Mouse (Mus musculus): ENCODE measurements around the gene Ptpdc1. TPM values are rescaled to one million over a fixed set of nuclear protein-coding genes. Genes with fewer than 3 reads are reported as not detected.

The Ptpdc1 gene
- polyA plus RNA-seq (2015; fragmentation: Nextera tagmentation; extraction: Ambion mirVana), result 15.1 and 15.9 TPM in 2 replicates

DNA sequence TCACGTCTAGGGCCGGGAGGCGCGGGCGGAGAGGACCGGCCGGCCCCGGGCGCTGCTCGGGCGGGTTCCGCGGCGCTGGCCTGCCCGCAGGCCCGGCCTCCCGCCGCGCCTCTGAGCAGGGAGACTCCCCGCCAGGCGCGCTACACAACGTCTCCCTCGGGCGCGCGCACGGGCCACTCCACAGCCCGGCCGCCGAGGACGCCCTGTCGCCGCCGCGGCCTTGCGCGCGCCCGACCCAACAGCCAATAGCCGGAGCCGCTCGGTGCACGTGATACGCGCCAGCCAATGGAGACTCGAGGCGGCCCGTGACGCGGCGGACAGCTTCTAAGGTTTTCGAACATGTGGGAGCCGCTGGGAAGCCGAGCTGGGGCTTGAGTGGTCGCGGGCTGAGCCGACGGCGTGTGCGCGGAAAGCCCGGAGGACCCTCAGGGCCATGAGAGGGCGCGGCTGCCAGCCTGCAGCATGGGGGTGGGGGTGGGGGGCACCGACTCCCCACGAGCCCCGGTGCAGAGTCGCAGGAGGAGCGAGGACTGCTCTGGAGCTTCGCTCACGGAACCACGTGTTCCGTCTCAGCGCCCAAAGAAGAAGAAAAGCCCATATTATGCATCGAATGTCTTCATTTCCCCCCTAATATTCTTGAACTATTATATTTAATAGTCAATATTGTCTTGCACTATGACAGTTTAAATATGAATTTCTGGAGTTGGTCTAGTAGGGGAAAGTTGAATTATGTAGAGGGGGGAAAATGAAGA lies at the start of gene Ptpdc1:
Gene Ptpdc1 (minus strand): TSS at position 232 of the 752 bp plus-strand sequence.
- WGBS, result 2% methylated on average over 76 of the region's 76 CpGs
- H3K4me1 ChIP-seq (replicated peaks), result peaks cover 7% of the 10 kb centered on the region

DNA sequence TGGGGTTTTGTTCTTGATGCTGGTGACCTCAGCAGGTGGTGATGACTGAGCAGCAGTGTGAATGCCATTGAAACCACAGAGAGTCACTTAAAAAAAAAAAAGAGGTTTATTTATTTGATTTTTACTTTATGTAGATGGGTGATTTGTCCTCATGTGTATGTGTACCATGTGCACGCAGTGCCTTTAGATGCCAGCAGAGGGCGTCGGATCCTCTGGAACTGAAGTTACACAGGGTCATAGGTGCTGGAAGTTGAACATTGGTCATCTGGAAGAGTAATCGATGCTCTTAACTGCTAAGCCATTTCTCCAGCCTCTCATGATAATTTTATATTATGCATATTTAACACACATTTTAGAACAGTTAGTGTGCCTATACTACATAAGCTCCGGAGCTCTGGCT lies 49.1 kb upstream of the Ptpdc1 start:
- Histone ChIP-seq H3K9ac (no peak overlapping the region), H3K4me3 (no peak overlapping the region), H3K9me3 (no peaks in the 10 kb centered on the region), H3K27me3 (peaks cover 87% of the 10 kb centered on the region), H3K36me3 (no peaks in the 10 kb centered on the region), H3K27ac (no peak overlapping the region), H3K4me2 (no peak overlapping the region), H3K4me1 (replicated peaks) (peaks cover 5% of the 10 kb centered on the region)
- ATAC-seq (ENCODE audit: low FRiP score), result no peak
- WGBS, result 82% methylated on average over 5 of the region's 5 CpGs

More for the DNA sequence above, at the start of gene Ptpdc1:
- H3K27me3 ChIP-seq, result 0 out of 2 replicates have a peak, but pooled peaks cover 6% of the 10 kb centered on the region
- peak within 1 kb of the TSS; percentile 67 for H3K4me2 ChIP-seq
- H3K36me3 ChIP-seq, result no peaks in the 10 kb centered on the region
- no peaks in the 10 kb centered on the region for H3K9me3 ChIP-seq
- ATAC-seq (ENCODE audit: low FRiP score), result peak; percentile 99
- H3K4me3 ChIP-seq, result peak within 1 kb of the TSS; percentile 80
- peak within 1 kb of the TSS; percentile 93 for H3K9ac ChIP-seq
- peak within 1 kb of the TSS; percentile 95 for H3K27ac ChIP-seq

DNA sequence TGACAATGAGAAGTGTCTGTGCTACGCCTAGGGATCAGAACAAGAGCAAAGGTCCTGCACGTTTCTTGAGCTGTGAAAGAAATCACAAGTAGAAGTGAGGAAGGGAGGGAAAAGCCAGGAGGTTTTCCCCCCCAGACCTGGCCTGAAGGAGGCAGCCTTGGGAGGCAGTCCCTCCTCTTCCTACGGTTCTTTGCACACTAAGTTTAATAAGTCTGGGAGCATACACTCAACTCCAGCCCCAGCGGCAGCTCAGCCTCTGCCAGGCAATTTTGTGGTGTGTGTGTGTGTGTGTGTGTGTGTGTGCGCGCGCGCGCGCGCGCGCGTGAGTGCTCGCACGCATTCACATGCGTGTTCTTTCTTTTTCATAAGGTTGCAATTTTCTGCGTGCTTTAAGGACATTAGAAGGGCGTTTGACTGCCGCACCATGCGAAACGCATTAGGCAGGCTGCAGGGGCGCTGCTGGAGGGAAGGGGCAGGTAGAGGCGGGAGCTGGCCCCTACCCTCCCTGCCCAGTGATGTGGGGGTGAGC lies 46.9 kb upstream of the Ptpdc1 start:
- Histone ChIP-seq H3K27me3 (peaks cover 94% of the 10 kb centered on the region), H3K4me3 (peak overlapping the region; percentile 15; the same call in 1 of the 2 replicates), H3K27ac (no peak overlapping the region), H3K4me2 (peak overlapping the region; percentile 39), H3K36me3 (no peaks in the 10 kb centered on the region), H3K9me3 (no peaks in the 10 kb centered on the region), H3K4me1 (replicated peaks) (peaks cover 12% of the 10 kb centered on the region), H3K9ac (no peak overlapping the region)
- WGBS, result 2% methylated on average over 24 of the region's 24 CpGs
- ATAC-seq (ENCODE audit: low FRiP score), result no peak

DNA sequence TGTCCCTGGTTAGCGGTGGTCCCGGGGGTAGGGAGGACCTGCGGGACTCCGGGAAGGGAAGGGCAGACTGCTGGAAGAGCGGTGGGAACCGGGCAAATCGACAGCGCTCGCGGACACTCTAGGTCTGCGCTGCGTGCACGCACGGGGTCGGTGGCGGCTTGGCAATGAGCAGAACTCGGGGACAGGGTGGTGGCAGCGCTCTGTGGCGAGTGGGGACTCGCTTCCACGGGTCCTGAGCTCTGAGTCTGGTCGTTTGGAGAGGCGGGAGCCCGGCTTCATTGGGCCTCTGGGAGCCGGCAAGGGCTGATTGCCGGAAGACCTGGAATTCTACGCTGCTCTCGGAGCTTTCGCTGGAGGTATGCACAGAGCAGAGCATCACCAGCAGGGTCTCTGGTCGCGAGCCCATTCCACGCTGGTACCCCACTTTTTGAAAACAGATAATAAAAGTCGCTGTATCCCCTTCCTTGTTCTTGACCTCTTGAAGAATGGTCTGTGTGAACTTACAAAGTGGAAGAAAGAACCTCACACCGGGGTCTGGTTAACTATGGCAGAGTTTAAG lies 43.6 kb upstream of the Ptpdc1 start:
- peak overlapping the region; percentile 17 for H3K4me3 ChIP-seq
- 2% methylated on average over 34 of the region's 34 CpGs for WGBS
- no peak overlapping the region for H3K27ac ChIP-seq
- H3K4me1 ChIP-seq (replicated peaks), result peaks cover 24% of the 10 kb centered on the region
- no peaks in the 10 kb centered on the region for H3K36me3 ChIP-seq
- peak overlapping the region; percentile 46; the same call in 1 of the 2 replicates for H3K9ac ChIP-seq
- H3K27me3 ChIP-seq, result peaks cover 98% of the 10 kb centered on the region
- H3K4me2 ChIP-seq, result peak overlapping the region; percentile 28
- H3K9me3 ChIP-seq, result no peaks in the 10 kb centered on the region
- ATAC-seq (ENCODE audit: low FRiP score), result no peak

DNA sequence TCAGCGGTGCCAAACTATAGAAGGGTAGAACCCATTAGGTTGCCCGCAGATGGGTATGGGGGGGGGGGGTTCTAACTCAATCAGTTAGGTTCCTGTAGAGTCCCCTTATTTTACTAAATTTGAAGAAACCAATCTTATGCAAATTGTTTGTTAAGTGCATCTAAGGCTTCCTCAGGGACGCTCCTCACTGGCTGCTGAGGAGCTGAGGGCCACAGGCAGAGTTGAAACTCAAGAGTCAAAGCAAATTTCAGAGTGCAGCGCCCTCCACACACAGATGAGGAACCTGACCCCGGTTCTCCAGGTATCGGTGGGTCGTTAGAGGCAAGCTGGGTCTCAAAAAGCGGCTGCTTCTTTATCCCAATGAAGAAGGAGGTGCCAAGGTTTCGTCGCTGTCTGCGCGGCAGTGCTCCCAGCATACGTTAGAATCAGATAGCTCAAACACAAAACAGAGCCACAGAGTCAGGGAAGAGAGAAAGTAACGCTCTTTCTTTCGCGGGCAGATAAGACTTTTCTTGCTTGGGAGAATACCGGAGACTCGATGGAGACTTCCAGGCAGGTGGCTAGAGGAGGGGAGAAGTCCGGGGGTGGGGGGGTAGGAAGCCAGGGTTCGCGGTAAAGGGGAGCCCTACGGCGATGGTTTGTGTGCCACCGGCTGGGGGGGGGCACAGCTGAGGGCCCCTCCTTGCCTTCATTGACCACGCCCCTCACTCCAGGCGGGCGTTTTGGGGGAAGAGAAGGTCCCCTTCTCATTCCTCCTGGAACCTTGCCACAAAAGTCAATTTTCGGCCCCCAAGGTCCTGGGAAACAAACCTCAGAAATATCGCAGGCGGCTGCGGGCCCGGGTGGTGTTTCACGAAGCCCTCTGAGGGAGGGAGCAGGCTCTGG lies 42.9 kb upstream of the Ptpdc1 start:
- ATAC-seq (ENCODE audit: low FRiP score), result no peak
- H3K27me3 ChIP-seq, result peaks cover 98% of the 10 kb centered on the region

DNA sequence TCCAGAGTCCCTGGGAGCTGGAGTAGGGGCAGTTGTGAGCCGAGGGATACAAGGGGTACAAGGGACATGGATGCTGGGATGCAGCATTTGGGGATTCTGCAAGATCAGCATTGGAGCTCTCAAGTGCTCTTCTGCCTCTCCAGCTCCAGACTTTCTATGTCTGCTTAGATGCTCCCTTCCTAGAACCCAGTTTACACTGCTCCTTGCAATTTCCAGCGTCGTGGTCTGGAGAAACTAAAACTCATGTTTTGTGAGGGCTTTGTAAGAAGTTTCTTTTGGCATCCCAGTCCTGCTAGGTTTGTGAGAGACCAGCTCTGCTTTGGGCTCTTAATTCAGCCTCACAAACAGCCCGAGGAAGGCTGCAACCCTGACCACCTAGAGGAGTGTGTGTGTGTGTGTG lies 42.0 kb upstream of the Ptpdc1 start:
- 2% methylated on average over 4 of the region's 4 CpGs for WGBS
- Histone ChIP-seq H3K27me3 (peaks cover 98% of the 10 kb centered on the region), H3K4me3 (no peak overlapping the region)

More for the DNA sequence above, 42.9 kb upstream of the Ptpdc1 start:
- H3K9ac ChIP-seq, result peak overlapping the region; percentile 46; the same call in 1 of the 2 replicates
- no peaks in the 10 kb centered on the region for H3K9me3 ChIP-seq
- peak overlapping the region; percentile 28 for H3K4me2 ChIP-seq
- no peak overlapping the region for H3K27ac ChIP-seq
- peaks cover 28% of the 10 kb centered on the region for H3K4me1 ChIP-seq (replicated peaks)
- H3K36me3 ChIP-seq, result no peaks in the 10 kb centered on the region
- H3K4me3 ChIP-seq, result peak overlapping the region; percentile 17
- 2% methylated on average over 32 of the region's 33 CpGs for WGBS

DNA sequence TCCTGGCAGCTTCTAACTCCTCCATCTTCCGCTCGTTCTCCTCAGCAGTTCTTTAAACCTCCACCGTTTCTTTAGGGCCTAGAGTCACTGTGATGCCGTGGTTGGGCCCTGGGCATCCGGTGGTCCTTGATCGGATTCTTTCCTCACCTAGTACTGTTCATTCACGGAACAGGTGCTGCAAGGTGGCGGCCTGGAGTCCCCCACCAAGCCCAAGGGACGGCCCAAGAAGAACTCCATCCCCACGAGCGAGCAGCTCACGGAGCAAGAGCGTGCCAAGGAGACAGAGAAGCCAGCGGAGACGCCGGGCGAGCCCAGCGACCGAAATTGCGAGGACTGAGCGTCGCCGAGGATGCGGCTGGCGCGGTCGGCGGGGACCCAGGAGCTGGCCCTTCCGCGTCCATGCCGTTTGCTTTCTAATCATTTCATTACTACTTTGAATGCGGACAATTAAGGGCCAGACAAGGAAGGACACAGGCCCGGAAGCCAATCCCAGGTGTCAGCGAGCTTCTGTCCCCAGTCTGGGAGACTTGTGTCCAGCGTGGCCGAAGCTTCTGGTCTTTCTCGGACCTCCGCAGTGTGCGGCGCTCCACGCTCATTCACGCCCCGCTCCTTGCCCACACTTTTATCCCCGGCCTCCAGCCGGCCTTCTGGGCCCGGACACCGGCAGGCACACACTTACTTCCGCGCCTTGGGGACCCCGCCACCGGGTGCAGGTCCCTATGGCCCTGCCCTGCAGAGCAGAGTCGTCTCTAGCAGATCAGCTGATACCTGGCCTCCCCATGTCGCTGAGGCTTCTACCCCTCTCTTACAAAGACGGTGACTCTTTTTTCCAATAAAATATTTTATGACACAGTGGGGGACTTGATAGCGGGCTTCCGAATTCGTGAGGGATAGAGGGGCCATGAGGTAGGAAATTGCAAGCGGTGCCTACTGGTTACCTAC lies 40.5 kb upstream of the Ptpdc1 start:
- 1% methylated on average over 58 of the region's 58 CpGs for WGBS
- peaks cover 100% of the 10 kb centered on the region for H3K27me3 ChIP-seq
- no peak overlapping the region for H3K4me2 ChIP-seq
- no peak overlapping the region for H3K4me3 ChIP-seq
- H3K36me3 ChIP-seq, result no peaks in the 10 kb centered on the region
- no peaks in the 10 kb centered on the region for H3K9me3 ChIP-seq
- ATAC-seq (ENCODE audit: low FRiP score), result no peak
- H3K27ac ChIP-seq, result no peak overlapping the region
- no peak overlapping the region for H3K9ac ChIP-seq
- H3K4me1 ChIP-seq (replicated peaks), result peaks cover 33% of the 10 kb centered on the region

More for the DNA sequence above, 42.0 kb upstream of the Ptpdc1 start:
- H3K4me2 ChIP-seq, result no peak overlapping the region
- H3K9ac ChIP-seq, result no peak overlapping the region
- H3K9me3 ChIP-seq, result no peaks in the 10 kb centered on the region
- no peaks in the 10 kb centered on the region for H3K36me3 ChIP-seq
- no peak overlapping the region for H3K27ac ChIP-seq
- H3K4me1 ChIP-seq (replicated peaks), result peaks cover 33% of the 10 kb centered on the region
- no peak for ATAC-seq (ENCODE audit: low FRiP score)

DNA sequence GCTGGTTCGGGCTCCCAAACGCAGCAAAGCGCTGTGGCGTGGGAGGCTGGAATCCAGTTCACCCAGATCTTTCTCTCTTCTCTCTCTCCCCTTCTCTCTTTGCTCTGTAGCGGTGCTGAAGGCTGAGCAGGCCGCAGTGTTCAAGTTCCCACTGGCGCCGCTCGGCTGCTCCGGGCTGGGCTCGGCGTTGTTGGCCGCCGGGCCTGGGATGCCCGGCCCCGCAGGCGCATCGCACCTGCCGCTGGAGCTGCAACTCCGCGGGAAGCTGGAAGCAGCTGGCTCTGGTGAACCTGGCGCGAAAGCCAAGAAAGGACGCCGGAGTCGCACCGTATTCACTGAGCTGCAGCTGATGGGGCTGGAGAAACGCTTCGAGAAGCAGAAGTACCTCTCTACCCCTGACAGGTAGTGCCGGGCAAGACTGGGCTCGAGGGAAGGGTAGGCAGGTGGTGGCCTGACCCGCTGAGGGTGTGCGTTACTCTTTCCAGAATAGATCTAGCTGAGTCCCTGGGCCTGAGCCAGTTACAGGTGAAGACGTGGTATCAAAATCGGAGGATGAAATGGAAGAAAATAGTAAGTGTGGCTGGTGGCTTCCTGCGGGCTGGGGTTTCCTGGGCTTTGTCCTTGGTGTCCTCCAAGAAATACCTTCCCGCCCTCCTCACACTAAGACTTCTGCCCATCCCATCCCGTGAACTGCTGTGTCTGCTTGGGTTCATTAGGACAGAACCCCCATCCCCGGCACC lies 39.6 kb upstream of the Ptpdc1 start:
- Histone ChIP-seq H3K27me3 (peaks cover 100% of the 10 kb centered on the region), H3K4me3 (no peak overlapping the region), H3K4me1 (replicated peaks) (peaks cover 36% of the 10 kb centered on the region), H3K36me3 (no peaks in the 10 kb centered on the region), H3K9me3 (no peaks in the 10 kb centered on the region), H3K9ac (no peak overlapping the region), H3K4me2 (no peak overlapping the region), H3K27ac (no peak overlapping the region)
- no peak for ATAC-seq (ENCODE audit: low FRiP score)
- WGBS, result under 1% methylated on average over 39 of the region's 39 CpGs

DNA sequence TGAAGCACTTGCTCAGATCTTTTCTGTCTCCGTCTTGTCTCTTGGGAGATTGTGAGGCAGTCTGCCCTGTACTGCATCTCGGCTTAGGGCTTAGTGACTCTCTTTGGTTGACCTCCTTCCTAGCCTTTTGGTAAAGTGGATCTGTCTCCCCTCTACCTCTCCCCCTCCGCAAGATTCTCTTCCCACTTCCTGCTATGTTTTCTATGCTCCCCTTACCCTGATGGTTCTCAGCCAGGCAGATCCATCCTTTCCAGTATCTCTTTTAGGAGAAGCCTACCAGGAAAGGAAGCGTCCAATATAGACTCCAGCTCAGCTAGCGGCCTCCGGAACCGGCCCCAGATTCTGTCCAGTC lies 38.5 kb upstream of the Ptpdc1 start:
- Histone ChIP-seq H3K9ac (no peak overlapping the region), H3K4me2 (no peak overlapping the region), H3K27ac (no peak overlapping the region), H3K4me3 (no peak overlapping the region), H3K4me1 (replicated peaks) (peaks cover 37% of the 10 kb centered on the region), H3K36me3 (no peaks in the 10 kb centered on the region), H3K27me3 (peaks cover 100% of the 10 kb centered on the region), H3K9me3 (no peaks in the 10 kb centered on the region)
- no peak for ATAC-seq (ENCODE audit: low FRiP score)
- 7% methylated on average over 7 of the region's 7 CpGs for WGBS

DNA sequence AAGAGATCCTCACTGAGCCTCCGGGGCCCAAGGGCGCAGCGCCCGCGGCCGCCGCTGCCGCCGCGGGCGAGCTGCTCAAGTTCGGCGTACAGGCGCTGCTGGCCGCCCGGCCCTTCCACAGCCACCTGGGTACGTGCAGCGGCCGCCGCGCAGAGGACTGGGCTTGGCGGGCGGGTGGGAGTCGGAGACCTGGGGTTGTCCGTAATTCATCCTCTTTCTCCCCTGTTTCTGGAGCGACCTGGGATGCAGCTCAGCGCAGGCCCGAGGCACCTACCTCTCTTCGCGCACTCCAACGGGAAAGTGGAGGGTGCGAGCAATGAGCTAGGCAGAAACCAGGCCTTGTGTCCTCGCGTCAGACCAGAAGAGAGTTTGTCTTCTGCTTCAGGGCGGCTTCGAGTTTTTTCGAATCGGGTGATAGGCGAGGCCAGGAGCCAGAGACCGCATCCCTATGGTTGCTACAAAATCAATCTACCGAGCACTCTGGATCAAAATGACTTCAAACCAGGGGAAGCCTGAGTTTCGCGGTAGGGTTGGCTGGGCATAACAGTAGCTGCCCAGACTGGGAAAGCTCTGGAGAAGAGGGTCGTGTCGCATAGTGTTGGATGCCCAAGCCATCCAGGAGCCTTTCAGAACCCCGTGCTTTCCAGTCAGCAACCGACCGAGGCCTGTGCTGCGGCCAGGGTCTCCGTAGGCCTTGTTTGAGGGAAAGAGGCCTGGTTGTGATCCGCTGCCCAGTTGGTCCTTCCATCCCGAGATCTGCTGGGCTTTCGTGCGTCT lies 37.9 kb upstream of the Ptpdc1 start:
- Histone ChIP-seq H3K27ac (no peak overlapping the region), H3K4me3 (peak overlapping the region; percentile 40), H3K9ac (0 out of 2 replicates have a peak overlapping the region, but pooled peaks have one; percentile 43), H3K4me2 (peak overlapping the region; percentile 55), H3K27me3 (peaks cover 100% of the 10 kb centered on the region), H3K36me3 (no peaks in the 10 kb centered on the region), H3K4me1 (replicated peaks) (peaks cover 32% of the 10 kb centered on the region), H3K9me3 (no peaks in the 10 kb centered on the region)
- WGBS, result 1% methylated on average over 38 of the region's 54 CpGs
- no peak for ATAC-seq (ENCODE audit: low FRiP score)
